Mouse (Mus musculus) embryonic facial prominence, embryonic 15.5 days (tissue): ENCODE measurements around the gene Clec16a. TPM values are rescaled to one million over a fixed set of nuclear protein-coding genes. Genes with fewer than 3 reads are reported as not detected.

Source experiments
- ATAC-seq: fragments of 200-750 bp; cut with Nextera tagmentation; 2 replicates; pipeline ENCODE4 v1.8.0; 2017; ENCODE audit warnings: low read depth, moderate TSS enrichment; ENCODE audit not compliant: insufficient number of reproducible peaks, low FRiP score, low TSS enrichment
- H3K27ac ChIP-seq: fragments of 300-500 bp; sonication (generic); replicated peaks from 2 replicates; pipeline ENCODE4 v1.5.1; 2015; ENCODE audit warnings: mild to moderate bottlenecking, inconsistent platforms
- H3K27me3 ChIP-seq: fragments of 300-500 bp; sonication (generic); 2 replicates; pipeline ENCODE4 v1.6.1; 2015; ENCODE audit warnings: inconsistent platforms
- H3K36me3 ChIP-seq: fragments of 300-500 bp; sonication (generic); 2 replicates; pipeline ENCODE4 v1.6.1; 2015; ENCODE audit warnings: mild to moderate bottlenecking, inconsistent platforms
- H3K4me1 ChIP-seq: fragments of 300-500 bp; sonication (generic); 2 replicates; pipeline ENCODE4 v1.6.1; 2015; ENCODE audit warnings: inconsistent platforms
- H3K4me2 ChIP-seq: fragments of 300-500 bp; sonication (generic); replicated peaks from 2 replicates; pipeline ENCODE4 v1.6.1; 2015; ENCODE audit warnings: mild to moderate bottlenecking, inconsistent platforms
- H3K4me3 ChIP-seq: fragments of 300-500 bp; sonication (generic); replicated peaks from 2 replicates; pipeline ENCODE4 v1.5.1; 2015; ENCODE audit warnings: mild to moderate bottlenecking, inconsistent platforms
- H3K9ac ChIP-seq: fragments of 300-500 bp; sonication (generic); 2 replicates; pipeline ENCODE4 v1.6.1; 2015; ENCODE audit warnings: inconsistent platforms
- H3K9me3 ChIP-seq: fragments of 300-500 bp; sonication (generic); replicated peaks from 2 replicates; pipeline ENCODE4 v1.6.1; 2016; ENCODE audit warnings: inconsistent platforms
- WGBS: fragments of 180-500 bp; shearing (Covaris S2); methylation state at CpG from one replicate; pipeline ENCODE4 v1.1.7; 2015; 5-methylcytosine and 5-hydroxymethylcytosine counted together
- polyA plus RNA-seq: library from polyadenylated mRNA; unstranded; fragments of >200 nt; fragmentation: Nextera tagmentation; extraction: Ambion mirVana; gene quantifications from 2 replicates; pipeline ENCODE4 v1.2.1, GENCODE M21; 2015

Clec16a gene
- polyA plus RNA-seq, 1 experiment from 2014 or later = 39.6 TPM

DNA sequence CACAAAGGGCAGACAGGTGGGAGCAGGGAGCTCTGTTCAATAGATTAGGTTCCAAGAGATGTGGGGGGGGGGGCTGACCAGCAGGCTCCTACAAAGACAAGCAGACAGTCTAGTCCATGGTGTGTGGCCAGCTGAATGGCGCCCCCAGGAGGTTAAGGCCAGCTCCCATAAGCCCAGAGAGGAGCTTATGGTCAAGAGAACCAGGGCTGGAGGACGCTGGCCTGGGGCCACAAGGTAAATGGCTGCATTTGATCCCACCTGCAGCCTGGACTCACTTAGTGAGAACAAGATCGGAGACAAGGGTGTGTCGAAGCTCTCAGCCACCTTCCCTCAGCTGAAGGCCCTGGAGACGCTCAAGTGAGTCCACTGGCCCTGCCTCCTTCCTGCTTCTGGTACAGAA is 27.1 kb upstream of the Clec16a start:
- no peak overlapping the region for H3K4me3 ChIP-seq
- no peak overlapping the region for H3K4me2 ChIP-seq
- no peaks in the 10 kb centered on the region for H3K36me3 ChIP-seq
- peaks cover 5% of the 10 kb centered on the region; the same call in 1 of the 2 replicates for H3K4me1 ChIP-seq
- H3K9me3 ChIP-seq = no peaks in the 10 kb centered on the region
- H3K27me3 ChIP-seq = no peaks in the 10 kb centered on the region
- no peak overlapping the region for H3K27ac ChIP-seq
- H3K9ac ChIP-seq = no peak overlapping the region
- 42% methylated on average over 5 of the region's 5 CpGs for WGBS
- no peak for ATAC-seq

DNA sequence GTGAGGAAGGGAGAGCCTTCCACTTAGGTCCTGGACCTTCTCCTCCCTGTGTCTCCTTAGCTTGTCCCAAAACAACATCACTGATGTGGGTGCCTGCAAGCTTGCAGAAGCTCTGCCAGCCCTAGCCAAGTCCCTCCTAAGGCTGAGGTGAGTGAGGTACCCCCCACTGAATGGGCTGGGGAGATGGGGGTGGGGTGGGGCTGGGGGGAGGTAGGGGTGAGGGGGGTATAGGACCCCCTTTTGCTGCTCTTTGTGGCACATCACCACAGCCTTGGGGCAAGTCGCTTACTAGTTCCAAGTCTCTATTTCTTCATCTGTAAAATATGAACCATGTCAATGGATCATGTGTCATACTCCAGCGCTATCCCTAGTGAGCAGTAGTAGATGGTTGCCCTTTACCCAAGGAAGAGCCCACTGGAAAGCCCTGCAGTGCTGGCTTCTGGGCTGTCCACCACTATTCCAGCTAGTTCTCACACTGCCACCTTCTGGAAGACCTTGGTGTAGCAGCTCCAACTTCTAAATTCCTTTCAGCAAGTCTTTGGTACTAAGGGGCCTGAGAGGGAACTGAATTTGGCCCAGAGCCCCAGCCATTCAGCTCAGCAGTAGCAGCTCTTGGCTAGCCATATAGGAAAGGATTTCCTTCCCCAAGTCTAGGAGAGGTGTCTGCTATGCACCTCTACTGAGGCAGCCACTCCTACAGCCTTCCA is 24.1 kb upstream of the Clec16a start:
- Histone ChIP-seq H3K9ac (no peak overlapping the region), H3K27me3 (no peaks in the 10 kb centered on the region), H3K27ac (no peak overlapping the region), H3K36me3 (no peaks in the 10 kb centered on the region), H3K4me1 (peaks cover 5% of the 10 kb centered on the region; the same call in 1 of the 2 replicates), H3K9me3 (no peaks in the 10 kb centered on the region), H3K4me2 (no peak overlapping the region), H3K4me3 (no peak overlapping the region)
- ATAC-seq = no peak
- 37% methylated on average over 2 of the region's 2 CpGs for WGBS

DNA sequence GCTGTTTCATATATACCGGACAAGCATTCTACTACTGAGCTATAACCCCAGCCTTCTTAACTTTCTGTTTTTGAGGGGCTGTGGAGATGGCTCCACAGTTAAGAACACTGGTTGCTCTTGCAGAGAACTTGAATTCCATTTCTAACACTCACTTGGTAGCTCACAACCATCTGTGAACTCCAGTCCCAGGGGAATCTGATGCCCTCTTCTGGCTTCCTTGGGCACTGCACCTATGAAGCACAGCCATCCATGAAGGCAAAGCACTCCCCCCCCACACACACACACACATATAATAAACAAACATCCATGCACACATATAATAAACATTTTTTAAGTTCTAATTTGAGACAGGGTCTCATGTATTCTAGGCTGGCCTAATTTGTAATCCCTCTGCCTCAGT is 22.3 kb upstream of the Clec16a start:
- no peaks in the 10 kb centered on the region for H3K9me3 ChIP-seq
- WGBS = 75% methylated on average over 1 of the region's 1 CpGs
- no peaks in the 10 kb centered on the region for H3K36me3 ChIP-seq
- H3K27ac ChIP-seq = no peak overlapping the region
- no peaks in the 10 kb centered on the region for H3K27me3 ChIP-seq
- no peak overlapping the region for H3K4me3 ChIP-seq
- H3K4me1 ChIP-seq = peaks cover 5% of the 10 kb centered on the region; the same call in 1 of the 2 replicates
- no peak overlapping the region for H3K9ac ChIP-seq
- no peak overlapping the region for H3K4me2 ChIP-seq
- ATAC-seq = no peak

DNA sequence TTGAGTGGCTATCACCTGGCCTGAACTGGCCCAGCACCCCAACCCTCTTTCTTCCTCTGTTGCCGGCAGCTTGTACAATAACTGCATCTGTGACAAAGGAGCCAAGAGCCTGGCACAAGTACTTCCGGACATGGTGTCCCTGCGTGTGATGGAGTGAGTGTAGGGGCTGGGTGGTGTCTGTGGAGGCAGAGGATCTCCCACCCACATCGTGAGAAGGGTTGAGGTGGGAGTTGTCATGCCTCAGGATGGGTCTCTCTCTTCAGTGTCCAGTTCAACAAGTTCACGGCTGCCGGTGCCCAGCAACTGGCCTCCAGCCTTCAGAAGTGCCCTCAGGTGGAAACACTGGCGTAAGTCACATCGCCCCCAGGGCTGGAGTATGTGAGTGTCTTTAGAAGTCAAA is 21.5 kb upstream of the Clec16a start:
- Histone ChIP-seq H3K27ac (no peak overlapping the region), H3K4me3 (no peak overlapping the region), H3K9me3 (no peaks in the 10 kb centered on the region), H3K36me3 (no peaks in the 10 kb centered on the region), H3K9ac (no peak overlapping the region), H3K27me3 (no peaks in the 10 kb centered on the region), H3K4me2 (no peak overlapping the region), H3K4me1 (peaks cover 5% of the 10 kb centered on the region; the same call in 1 of the 2 replicates)
- ATAC-seq = no peak
- WGBS = 82% methylated on average over 8 of the region's 8 CpGs

DNA sequence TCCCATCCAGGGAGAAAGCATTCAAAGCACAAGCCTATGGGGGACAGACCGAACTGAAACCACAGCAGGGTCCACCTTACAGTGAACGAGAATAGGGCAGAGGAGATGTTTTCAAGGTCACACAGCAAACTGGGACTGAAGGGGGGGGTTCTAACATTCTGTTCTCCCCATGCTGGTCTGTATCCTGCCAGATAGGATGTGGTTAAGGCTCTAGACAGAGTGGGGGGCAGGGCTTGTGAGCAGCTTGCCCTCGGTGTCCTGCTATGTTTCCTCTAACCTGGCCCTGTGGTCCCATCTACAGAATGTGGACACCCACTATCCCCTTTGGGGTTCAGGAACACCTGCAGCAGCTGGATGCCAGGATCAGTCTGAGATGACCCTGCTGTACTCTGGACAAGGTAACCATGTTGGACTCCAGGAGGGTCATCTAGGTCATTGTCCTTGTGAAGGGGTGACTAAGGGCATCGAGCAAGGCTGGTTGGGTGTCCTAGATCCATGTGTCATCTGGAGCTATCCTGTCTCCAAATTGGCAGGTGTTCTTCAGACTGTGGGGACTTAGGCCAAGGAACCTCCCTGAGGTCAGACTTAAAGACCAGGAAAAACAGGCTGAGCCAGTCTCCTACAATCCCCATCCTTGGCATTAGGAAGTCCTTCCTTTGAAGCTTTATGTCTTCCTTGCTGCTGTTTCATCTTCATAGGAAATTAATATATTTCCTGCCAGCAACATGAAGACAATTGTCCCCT is 20.1 kb upstream of the Clec16a start:
- WGBS = 77% methylated on average over 4 of the region's 4 CpGs
- ATAC-seq = no peak
- Histone ChIP-seq H3K27ac (no peak overlapping the region), H3K36me3 (peaks cover 9% of the 10 kb centered on the region), H3K4me1 (peaks cover 5% of the 10 kb centered on the region; the same call in 1 of the 2 replicates), H3K9me3 (no peaks in the 10 kb centered on the region), H3K27me3 (no peaks in the 10 kb centered on the region), H3K4me2 (no peak overlapping the region), H3K9ac (no peak overlapping the region), H3K4me3 (no peak overlapping the region)

DNA sequence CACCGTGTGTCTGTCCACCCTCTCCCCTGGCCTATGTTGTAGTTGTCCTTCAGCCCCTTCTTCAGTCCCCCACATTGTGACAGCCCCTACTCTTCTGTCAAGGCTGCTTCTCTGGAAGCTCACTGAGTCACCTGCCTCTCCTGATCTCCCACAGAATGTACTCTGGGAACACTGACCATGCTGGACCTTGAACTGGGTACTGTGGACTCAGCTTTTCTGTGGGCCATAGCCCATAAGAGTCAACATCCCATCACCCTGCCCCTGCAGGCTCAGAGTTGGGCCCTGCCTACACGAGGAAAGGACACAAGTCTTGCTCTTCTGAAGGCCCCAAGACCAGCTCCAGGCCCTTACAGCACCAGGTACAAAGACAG is 19.5 kb upstream of the Clec16a start:
- ATAC-seq = no peak
- H3K4me3 ChIP-seq = no peak overlapping the region
- H3K9me3 ChIP-seq = no peaks in the 10 kb centered on the region
- H3K9ac ChIP-seq = no peak overlapping the region
- 58% methylated on average over 2 of the region's 2 CpGs for WGBS
- H3K4me1 ChIP-seq = peaks cover 5% of the 10 kb centered on the region; the same call in 1 of the 2 replicates
- H3K4me2 ChIP-seq = no peak overlapping the region
- H3K36me3 ChIP-seq = peaks cover 14% of the 10 kb centered on the region
- H3K27me3 ChIP-seq = no peaks in the 10 kb centered on the region
- H3K27ac ChIP-seq = no peak overlapping the region

DNA sequence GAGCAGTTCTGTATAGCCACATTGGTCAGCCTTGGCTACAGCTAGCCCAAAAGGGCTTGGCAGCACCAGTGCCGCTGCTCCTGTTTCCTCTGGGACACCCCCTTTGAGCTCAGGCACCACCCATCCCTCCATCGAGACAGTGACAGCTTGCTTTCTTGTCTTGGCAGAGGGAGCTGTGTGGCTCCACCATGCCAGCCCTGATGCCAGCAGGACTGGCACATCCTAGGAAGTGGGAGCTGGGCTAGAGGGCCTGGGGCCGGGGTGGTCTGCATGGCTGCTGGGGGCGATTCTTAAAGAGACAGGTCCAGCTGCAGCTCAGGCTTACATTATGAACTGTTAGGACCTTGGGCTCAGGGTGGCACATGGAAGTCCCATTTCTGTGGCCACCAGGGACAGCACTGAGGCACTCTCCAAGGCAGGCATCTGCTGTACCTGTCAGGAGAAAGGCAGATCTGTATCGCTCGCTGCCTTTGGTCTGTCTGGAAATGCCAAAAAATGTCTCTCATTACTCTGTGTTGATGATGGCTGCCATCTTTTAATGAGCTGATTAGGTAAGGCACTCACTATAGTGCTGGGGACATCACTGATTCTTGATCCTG is 18.0 kb upstream of the Clec16a start:
- Histone ChIP-seq H3K4me2 (no peak overlapping the region), H3K9ac (no peak overlapping the region), H3K9me3 (no peaks in the 10 kb centered on the region), H3K27me3 (no peaks in the 10 kb centered on the region), H3K4me3 (no peak overlapping the region), H3K4me1 (no peaks in the 10 kb centered on the region), H3K36me3 (peaks cover 20% of the 10 kb centered on the region), H3K27ac (no peak overlapping the region)
- WGBS = 79% methylated on average over 6 of the region's 6 CpGs
- ATAC-seq = no peak

DNA sequence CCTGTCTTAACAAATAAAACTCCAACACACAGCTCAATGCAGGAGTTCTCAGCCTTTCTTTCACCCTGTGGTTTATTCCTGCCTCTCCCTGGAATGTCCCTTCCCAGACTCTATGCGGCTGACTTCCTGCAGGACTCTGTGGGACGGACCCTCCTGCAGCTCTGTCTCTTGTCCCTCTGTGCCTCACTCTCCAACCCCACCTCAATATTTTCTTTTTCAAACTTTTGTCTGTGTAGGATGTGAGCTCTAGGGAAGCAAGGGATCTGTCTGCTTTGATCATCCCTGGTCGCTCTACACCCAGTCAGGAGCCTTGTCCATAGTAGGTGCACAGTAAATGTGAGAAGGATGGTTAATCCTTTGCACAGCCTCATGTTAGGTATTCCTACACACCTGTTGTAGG is 16.8 kb upstream of the Clec16a start:
- H3K4me3 ChIP-seq = no peak overlapping the region
- no peak overlapping the region for H3K4me2 ChIP-seq
- no peak for ATAC-seq
- WGBS = 83% methylated on average over 3 of the region's 3 CpGs
- no peaks in the 10 kb centered on the region for H3K27me3 ChIP-seq
- peaks cover 20% of the 10 kb centered on the region for H3K36me3 ChIP-seq
- no peak overlapping the region for H3K9ac ChIP-seq
- no peaks in the 10 kb centered on the region for H3K4me1 ChIP-seq
- no peaks in the 10 kb centered on the region for H3K9me3 ChIP-seq
- no peak overlapping the region for H3K27ac ChIP-seq

DNA sequence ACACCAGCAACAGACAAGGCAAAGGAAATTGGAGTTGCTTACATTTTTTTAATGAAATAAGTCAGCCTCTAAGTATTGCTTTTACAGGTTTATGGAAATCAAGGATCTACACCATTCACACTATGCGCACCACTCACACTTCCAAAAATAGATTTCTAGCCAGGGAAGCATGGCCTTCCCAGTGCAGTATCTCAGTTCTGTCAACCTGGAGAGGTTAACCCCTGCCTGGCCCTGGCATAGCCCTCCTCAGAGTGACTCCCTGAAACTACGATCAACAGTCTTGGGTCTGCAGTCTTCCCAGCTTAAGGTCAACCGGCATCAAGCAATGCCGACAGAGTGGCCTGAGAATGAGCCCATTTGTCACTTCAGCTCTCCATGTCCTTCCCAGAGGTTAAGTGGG is 15.0 kb upstream of the Clec16a start:
- peaks cover 20% of the 10 kb centered on the region for H3K36me3 ChIP-seq
- WGBS = 90% methylated on average over 4 of the region's 4 CpGs
- peaks cover 6% of the 10 kb centered on the region; the same call in 1 of the 2 replicates for H3K4me1 ChIP-seq
- no peak overlapping the region for H3K4me3 ChIP-seq
- H3K9me3 ChIP-seq = no peaks in the 10 kb centered on the region
- no peak overlapping the region for H3K4me2 ChIP-seq
- no peak for ATAC-seq
- H3K9ac ChIP-seq = no peak overlapping the region
- no peaks in the 10 kb centered on the region for H3K27me3 ChIP-seq
- no peak overlapping the region for H3K27ac ChIP-seq

DNA sequence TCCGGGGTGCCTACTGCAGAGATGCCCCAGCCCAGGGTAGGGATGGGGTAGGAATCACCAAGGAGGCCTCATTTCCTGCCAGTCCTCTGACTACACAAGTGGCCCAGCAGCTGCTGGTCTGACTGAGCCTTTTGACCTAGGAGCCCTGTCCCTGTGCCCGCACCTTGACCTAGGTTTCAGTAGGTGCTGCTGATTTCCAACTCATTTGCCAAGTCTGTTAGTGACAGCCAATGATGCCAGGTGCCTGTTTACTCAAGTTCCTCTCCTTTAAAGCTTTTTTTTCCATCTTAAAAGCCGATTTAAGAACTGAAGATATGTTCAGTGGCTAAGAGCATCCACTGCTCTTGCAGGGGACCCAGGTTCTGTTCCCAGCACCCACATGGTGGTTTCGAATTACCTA is 11.4 kb upstream of the Clec16a start:
- Histone ChIP-seq H3K4me2 (no peak overlapping the region), H3K9me3 (no peaks in the 10 kb centered on the region), H3K27ac (no peak overlapping the region), H3K36me3 (peaks cover 20% of the 10 kb centered on the region), H3K27me3 (no peaks in the 10 kb centered on the region), H3K4me3 (no peak overlapping the region), H3K9ac (no peak overlapping the region), H3K4me1 (peaks cover 11% of the 10 kb centered on the region; the same call in 1 of the 2 replicates)
- ATAC-seq = no peak
- WGBS = 92% methylated on average over 4 of the region's 4 CpGs

DNA sequence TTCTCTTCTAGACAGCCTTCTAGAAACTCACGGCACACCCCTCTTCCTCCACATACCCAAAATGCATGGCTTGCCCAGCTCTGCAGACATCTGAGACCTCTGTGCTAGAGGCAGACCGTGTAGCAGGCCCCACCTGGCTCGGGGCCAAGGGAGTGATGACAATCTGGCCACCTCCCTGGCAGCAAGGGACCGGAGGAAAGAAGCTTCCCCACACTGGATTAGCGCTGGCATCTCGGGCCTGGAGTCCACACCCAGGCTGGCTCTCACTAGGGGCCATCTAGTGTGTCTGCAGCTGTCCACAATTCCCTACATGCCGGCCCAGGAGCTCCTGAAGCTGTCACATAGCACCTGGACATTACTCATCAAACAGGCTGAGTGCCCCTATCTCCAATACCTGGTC is 10.6 kb upstream of the Clec16a start:
- Histone ChIP-seq H3K9me3 (no peaks in the 10 kb centered on the region), H3K9ac (no peak overlapping the region), H3K4me1 (peaks cover 16% of the 10 kb centered on the region), H3K36me3 (peaks cover 16% of the 10 kb centered on the region), H3K4me3 (no peak overlapping the region), H3K27me3 (no peaks in the 10 kb centered on the region), H3K4me2 (no peak overlapping the region), H3K27ac (no peak overlapping the region)
- ATAC-seq = no peak
- WGBS = 62% methylated on average over 7 of the region's 7 CpGs
